In genomic region chr1:59698207-59698606, GRCm38 (mm10) we compare ENCODE assay signal across 21 mouse cellular contexts.
"Had no signal": no experiment of that assay in that cellular context is flagged by ENCODE, and none has a peak within 500 bp of the region (broad histone marks: within the 10 kb centered on the region; RNA-seq: fewer than 3 reads in every experiment).

No protein-coding gene starts in this region.

- H3K27me3 ChIP-seq: heart, embryonic 12.5 days; hindbrain, embryonic 13.5 days; hindbrain, embryonic 15.5 days; kidney, embryonic 15.5 days; limb, embryonic 12.5 days; liver, embryonic 13.5 days; liver, embryonic 15.5 days had no signal

- H3K4me1 ChIP-seq: heart, embryonic 10.5 days; heart, embryonic 12.5 days; hindbrain, embryonic 13.5 days; hindbrain, embryonic 15.5 days; kidney, embryonic 15.5 days; limb, embryonic 10.5 days; limb, embryonic 12.5 days; liver, embryonic 13.5 days; liver, embryonic 15.5 days had no signal

- DNase-seq: gastrocnemius, postnatal 14 days; heart, adult 2 months; heart, postnatal 10 days; heart, postnatal 36 days; kidney, adult 11 months; kidney, adult 2 months; kidney, adult 9 months; kidney, postnatal 14 days; kidney, postnatal 36 days; liver; liver, embryonic 13.5 days had no signal

- H3K4me3 ChIP-seq: heart, adult 2 months; heart, embryonic 10.5 days; heart, embryonic 12.5 days; hindbrain, embryonic 13.5 days; hindbrain, embryonic 15.5 days; kidney, embryonic 15.5 days; left cerebral cortex, adult 2 months; limb, embryonic 10.5 days; limb, embryonic 12.5 days; liver, embryonic 13.5 days; liver, embryonic 15.5 days had no signal

- H3K9me3 ChIP-seq: heart, embryonic 10.5 days; heart, embryonic 12.5 days; hindbrain, embryonic 13.5 days; hindbrain, embryonic 15.5 days; kidney, embryonic 15.5 days; limb, embryonic 10.5 days; limb, embryonic 12.5 days; liver, embryonic 13.5 days; liver, embryonic 15.5 days had no signal

- ATAC-seq: hindbrain, postnatal 0 days had no signal
